Mouse (Mus musculus): ENCODE data around the gene H2-Eb1. TPM values are rescaled to one million over a fixed set of nuclear protein-coding genes. Genes with fewer than 3 reads are reported as not detected.
"Not testable (repeated sequence)": the region's sequence is repeated elsewhere in the genome, so short reads cannot be mapped to it uniquely, and the experiment has no call there.

H2-Eb1 gene
- total RNA-seq, 2 experiments from 2014 or later = 1.0 to 1.3 TPM

GRCm38 (mm10) chr17:34295891-34296794, 9.5 kb upstream of the H2-Eb1 start:
- peak; percentile 66 to 71 for DNase-seq (ENCODE audit: low spot score in 2 of 2)
- peak overlapping the region; percentile 32; the same call in 1 of the 2 replicates for H3K4me3 ChIP-seq
- H3K27ac ChIP-seq = no peak overlapping the region
- TF ChIP-seq CTCF (conservative IDR thresholded peaks at IDR 0.05) = no peak

- no peak for DNase-seq (ENCODE audit: low spot score in 2 of 2)
- H3K4me3 ChIP-seq = no peak overlapping the region
- TF ChIP-seq CTCF (conservative IDR thresholded peaks at IDR 0.05) = no peak
- H3K27ac ChIP-seq = no peak overlapping the region
These were observed 6.3 kb upstream of the H2-Eb1 start for GRCm38 (mm10) chr17:34299356-34299755.

- Histone ChIP-seq H3K27ac (no peak overlapping the region), H3K4me3 (no peak overlapping the region)
- DNase-seq (ENCODE audit: low spot score in 2 of 2) = no peak
- TF ChIP-seq CTCF (conservative IDR thresholded peaks at IDR 0.05) = no peak
These were observed 5.6 kb upstream of the H2-Eb1 start for GRCm38 (mm10) chr17:34300071-34300470.

GRCm38 (mm10) chr17:34300691-34301566, 4.7 kb upstream of the H2-Eb1 start:
- TF ChIP-seq CTCF (conservative IDR thresholded peaks at IDR 0.05) = no peak
- no peak overlapping the region for H3K4me3 ChIP-seq
- H3K27ac ChIP-seq = no peak overlapping the region
- DNase-seq (ENCODE audit: low spot score in 2 of 2) = no peak

- Histone ChIP-seq H3K27ac (no peak overlapping the region), H3K4me3 (no peak overlapping the region)
- DNase-seq (ENCODE audit: low spot score in 2 of 2) = no peak
- TF ChIP-seq CTCF (conservative IDR thresholded peaks at IDR 0.05) = no peak
These were observed 3.9 kb upstream of the H2-Eb1 start for GRCm38 (mm10) chr17:34301670-34302190.

DNA sequence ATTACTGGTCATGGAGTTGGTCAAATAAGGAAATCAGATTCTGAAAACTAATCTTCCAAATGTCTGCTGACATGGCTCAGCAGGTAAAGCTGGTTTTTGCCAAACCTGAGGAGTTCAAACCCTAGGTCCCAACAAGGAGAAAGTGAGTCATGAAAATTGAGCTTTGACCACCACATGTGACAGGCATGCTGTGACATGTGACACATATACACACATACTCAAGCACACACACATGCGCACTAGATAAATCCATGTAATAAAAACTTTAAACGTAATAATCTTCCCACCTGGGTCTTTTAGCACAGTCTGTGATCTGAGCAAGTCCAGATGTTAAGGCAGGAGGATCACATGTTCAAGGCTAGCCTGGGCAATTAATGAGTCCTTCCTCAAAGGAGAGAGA, 1.9 kb upstream of the H2-Eb1 start:
- DNase-seq (ENCODE audit: low spot score in 2 of 2) = no peak
- no peak for TF ChIP-seq CTCF (conservative IDR thresholded peaks at IDR 0.05)
- Histone ChIP-seq H3K4me3 (no peak overlapping the region), H3K27ac (no peak overlapping the region)

DNA sequence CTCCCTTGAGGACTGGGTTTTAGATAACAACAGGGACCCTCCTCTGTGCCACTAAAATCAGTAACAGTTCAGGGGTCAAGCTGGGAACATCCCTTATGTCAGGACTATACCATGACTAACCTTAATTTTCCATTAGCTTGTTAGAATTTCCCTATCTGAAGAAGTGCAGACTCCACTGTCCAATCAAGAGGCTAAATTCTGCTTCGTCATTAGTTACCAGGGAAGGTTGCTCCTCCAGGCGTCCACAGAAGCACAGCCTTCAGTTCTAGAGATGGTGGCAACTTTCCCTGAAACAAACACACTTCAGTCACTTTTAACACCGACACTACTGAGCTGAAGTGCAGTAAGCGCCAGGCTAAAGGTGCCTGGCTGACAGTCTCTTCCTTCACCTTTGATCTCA, 916 bp upstream of the H2-Eb1 start:
- peak; percentile 76 to 82 for DNase-seq (ENCODE audit: low spot score in 2 of 2)
- TF ChIP-seq CTCF (conservative IDR thresholded peaks at IDR 0.05) = no peak

DNA sequence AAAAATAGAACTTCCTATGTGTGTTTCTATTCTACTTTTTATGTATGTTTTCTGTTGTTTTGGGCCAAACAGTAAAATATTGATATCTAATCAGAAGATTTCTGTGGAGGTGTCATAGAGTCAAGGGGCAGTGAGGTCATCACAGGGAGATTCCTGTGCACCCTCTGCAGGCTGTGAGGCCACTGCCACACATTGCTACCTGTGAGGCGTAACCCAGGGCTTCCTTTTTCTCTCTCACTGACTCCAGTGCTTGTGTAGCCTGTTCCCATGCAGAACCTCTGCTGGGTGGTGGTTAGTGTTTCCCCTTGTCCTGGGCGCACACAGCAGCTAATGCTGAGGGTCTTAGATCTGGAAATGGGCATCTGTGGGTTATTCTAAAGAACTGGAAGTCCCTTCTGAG, 740 bp downstream of the H2-Eb1 start:
- no peak for TF ChIP-seq CTCF (conservative IDR thresholded peaks at IDR 0.05)
- no peak for DNase-seq (ENCODE audit: low spot score in 2 of 2)
- no peak overlapping the region for H3K4me3 ChIP-seq
- no peak overlapping the region for H3K27ac ChIP-seq

More for the DNA sequence above, 916 bp upstream of the H2-Eb1 start:
- no peak overlapping the region for H3K27ac ChIP-seq
- H3K4me3 ChIP-seq = no peak overlapping the region

GRCm38 (mm10) chr17:34307216-34307615, 1.5 kb downstream of the H2-Eb1 start:
- TF ChIP-seq CTCF (conservative IDR thresholded peaks at IDR 0.05) = no peak

DNA sequence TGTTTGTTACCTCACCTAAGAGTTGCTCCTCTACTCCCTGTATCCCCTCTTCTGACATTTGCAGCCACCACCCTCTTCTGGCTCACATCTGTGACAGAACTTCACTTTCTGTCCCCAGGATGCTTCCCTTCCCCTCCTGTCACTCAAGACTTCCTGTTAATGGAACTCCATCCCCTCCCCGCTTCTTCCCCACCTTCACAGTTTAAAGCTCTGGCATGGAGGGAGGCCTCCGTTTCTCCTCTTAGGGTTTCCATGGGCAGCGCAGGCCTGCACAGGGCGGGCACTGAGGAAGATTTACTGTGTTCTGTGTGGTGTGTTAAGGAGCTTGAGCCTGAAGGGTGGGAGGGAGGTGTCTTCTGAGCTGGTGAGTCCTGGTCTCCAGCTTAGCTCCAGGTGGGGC, 2.5 kb downstream of the H2-Eb1 start:
- Histone ChIP-seq H3K4me3 (no peak overlapping the region), H3K27ac (no peak overlapping the region)
- TF ChIP-seq CTCF (conservative IDR thresholded peaks at IDR 0.05) = no peak
- DNase-seq (ENCODE audit: low spot score in 2 of 2) = no peak

More at GRCm38 (mm10) chr17:34307216-34307615, 1.5 kb downstream of the H2-Eb1 start:
- DNase-seq (ENCODE audit: low spot score in 2 of 2) = no peak
- H3K4me3 ChIP-seq = no peak overlapping the region
- H3K27ac ChIP-seq = no peak overlapping the region

DNA sequence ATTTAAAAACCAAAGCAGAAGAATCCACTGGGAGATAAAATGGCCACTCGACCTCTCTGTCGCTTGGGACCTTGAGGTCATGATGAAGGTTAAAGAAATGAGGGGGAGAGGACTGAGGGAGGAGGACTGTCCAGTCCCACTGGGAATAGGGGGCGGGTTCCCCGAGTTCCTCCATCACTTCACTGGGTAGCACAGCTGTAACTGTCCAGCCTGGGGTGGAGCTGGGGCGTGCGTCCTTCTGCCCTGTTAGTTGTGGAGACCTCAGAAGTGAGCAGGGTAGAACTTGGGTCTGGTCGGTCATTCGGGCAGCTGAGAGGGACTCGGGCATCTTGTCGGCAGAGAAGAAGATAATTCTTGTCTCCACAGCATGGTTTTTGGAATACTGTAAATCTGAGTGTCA, 3.6 kb downstream of the H2-Eb1 start:
- no peak for DNase-seq (ENCODE audit: low spot score in 2 of 2)
- Histone ChIP-seq H3K27ac (peak overlapping the region; percentile 71), H3K4me3 (peak overlapping the region; percentile 69)
- TF ChIP-seq CTCF (conservative IDR thresholded peaks at IDR 0.05) = no peak

GRCm38 (mm10) chr17:34309683-34310385, 4.2 kb downstream of the H2-Eb1 start:
- H3K27ac ChIP-seq = peak overlapping the region; percentile 71
- DNase-seq (ENCODE audit: low spot score in 2 of 2) = peak; percentile 56 to 65
- peak overlapping the region; percentile 69 for H3K4me3 ChIP-seq
- TF ChIP-seq CTCF (conservative IDR thresholded peaks at IDR 0.05) = no peak

DNA sequence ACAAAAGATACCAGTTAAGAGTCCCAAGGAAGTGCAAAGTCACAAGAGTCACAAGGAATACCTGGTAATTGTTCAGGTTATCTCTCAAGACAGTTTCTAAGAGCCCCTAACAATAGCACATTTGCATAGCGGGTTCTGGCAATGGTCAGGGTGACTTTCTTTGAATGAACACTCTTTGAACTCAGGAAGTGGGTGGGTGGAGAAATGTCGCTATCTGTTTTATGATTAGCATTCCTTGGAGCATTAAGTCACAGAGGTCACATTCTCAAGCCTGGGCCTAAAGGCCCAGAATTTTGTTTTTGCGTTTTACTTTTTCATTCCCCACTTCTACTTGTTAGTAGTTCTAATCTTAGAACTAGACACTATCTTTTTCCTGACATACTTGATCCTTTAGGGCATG, 4.9 kb downstream of the H2-Eb1 start:
- H3K27ac ChIP-seq; DNase-seq (ENCODE audit: low spot score in 2 of 2); H3K4me3 ChIP-seq: not testable (repeated sequence)
